Mouse (Mus musculus): ENCODE results near the gene Gm10439.
"Not testable (repeated sequence)": the region's sequence is repeated elsewhere in the genome, so short reads cannot be mapped to it uniquely, and the experiment has no call there.

Gene Gm10439

DNA sequence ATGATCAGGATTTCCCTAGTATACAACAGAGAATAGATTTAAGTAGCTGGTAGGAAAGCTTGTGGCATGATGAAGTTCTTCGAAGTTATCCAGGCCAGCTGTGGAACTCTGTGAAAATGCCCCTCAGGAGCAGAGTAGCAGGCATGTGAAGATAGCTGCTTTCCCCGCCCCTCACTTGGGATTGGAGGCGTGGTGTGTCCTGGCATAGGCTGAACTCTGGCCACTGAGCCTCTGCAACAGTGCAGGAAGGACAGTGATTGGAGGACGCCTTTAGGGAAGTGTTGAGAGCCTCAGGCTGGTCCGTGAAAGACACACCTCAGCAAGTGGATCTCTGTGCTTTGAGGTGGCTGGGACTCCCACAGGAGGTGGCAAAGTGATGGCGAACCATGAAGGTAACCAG lies at the start of gene Gm10439:
Gene Gm10439 (plus strand): TSS at position 301 of the 400 bp plus-strand sequence.
- in situ Hi-C loops (cut with MboI, MseI) = not testable (repeated sequence)

Measured in T-helper 1 cell (primary cell).